Mouse (Mus musculus) brain, embryonic 14.5 days (tissue): ENCODE data around the gene Sbno2. TPM values are rescaled to one million over a fixed set of nuclear protein-coding genes. Genes with fewer than 3 reads are reported as not detected.

ENCODE experiments used
- DNase-seq: peaks from one replicate; pipeline ENCODE4 v3.0.0-alpha.2; 2011; ENCODE audit warnings: low read depth
- CTCF ChIP-seq: fragments of 200-500 bp; IDR thresholded peaks from 2 replicates; pipeline ENCODE4 v1.5.1; 2012; ENCODE audit warnings: inconsistent platforms, mild to moderate bottlenecking, moderate library complexity, borderline replicate concordance; ENCODE audit not compliant: insufficient read depth, insufficient read length; ENCODE audit errors: extremely low read depth
- POLR2A ChIP-seq: fragments of 200-500 bp; IDR thresholded peaks from 2 replicates; pipeline ENCODE4 v1.6.1; 2012; ENCODE audit warnings: mild to moderate bottlenecking, inconsistent platforms, borderline replicate concordance; ENCODE audit not compliant: poor library complexity, insufficient read depth, insufficient read length, severe bottlenecking; ENCODE audit errors: extremely low read depth
- polyA plus RNA-seq: library from polyadenylated mRNA; depleted of rRNA; stranded (reverse); fragments of >200 nt; gene quantifications from 2 replicates; pipeline ENCODE4 v1.2.3, GENCODE M21; 2012

Gene Sbno2
- polyA plus RNA-seq, 1 experiment, result 31.1 TPM

GRCm38 (mm10) chr10:80094684-80095083 is 10.7 kb downstream of the Sbno2 start:
- TF ChIP-seq POLR2A, result no peak
- TF ChIP-seq CTCF, result no peak
- no peak for DNase-seq

- TF ChIP-seq CTCF, result no peak
- TF ChIP-seq POLR2A, result no peak
- no peak for DNase-seq
Measured at GRCm38 (mm10) chr10:80094085-80094484, 11.3 kb downstream of the Sbno2 start.

DNA sequence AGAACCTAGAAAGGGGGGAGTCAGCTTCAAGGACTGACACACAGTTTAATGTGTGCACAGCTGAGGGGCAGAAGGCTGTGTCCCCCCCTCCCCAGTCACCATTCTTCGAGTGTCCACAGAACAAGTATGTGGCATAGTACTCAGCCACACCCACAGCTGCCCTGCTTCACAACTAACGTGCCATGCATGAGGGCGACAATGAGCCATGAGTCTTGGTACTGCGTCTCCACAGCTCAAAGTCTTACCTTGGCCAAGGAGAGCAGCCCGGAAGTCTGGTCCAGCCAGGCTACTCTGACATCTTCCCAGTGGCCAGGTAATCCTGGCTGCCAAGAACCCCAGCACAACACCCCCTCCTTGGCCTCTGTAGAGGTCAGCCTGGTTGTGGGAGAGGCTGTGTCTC is 12.7 kb downstream of the Sbno2 start:
- DNase-seq, result no peak
- no peak for TF ChIP-seq CTCF
- TF ChIP-seq POLR2A, result no peak

- TF ChIP-seq POLR2A (no peak), CTCF (no peak)
- no peak for DNase-seq
Measured at GRCm38 (mm10) chr10:80091527-80091926, 13.8 kb downstream of the Sbno2 start.

DNA sequence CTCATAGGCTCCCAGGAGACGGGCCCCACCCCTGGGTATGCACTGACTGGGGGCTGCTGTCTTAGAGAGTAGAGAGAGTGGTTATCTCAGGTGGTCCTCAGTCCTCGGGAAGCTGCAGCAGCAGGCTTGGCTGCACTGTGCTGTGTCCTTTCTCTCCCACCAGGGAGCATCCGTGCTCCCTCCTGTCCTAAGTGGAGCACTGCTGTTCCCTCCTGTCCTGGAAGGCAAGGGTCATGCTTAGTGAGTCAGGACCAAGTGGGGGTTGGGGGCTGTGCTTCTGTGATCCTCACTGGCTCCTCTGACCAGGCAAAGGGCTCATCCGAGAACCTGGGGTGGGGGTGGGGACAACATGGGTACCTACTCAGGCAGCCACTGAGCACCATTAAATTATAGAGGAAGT is 16.2 kb downstream of the Sbno2 start:
- TF ChIP-seq POLR2A, result no peak
- TF ChIP-seq CTCF, result no peak
- DNase-seq, result no peak

GRCm38 (mm10) chr10:80087483-80087882 is 17.9 kb downstream of the Sbno2 start:
- TF ChIP-seq POLR2A, result no peak
- TF ChIP-seq CTCF, result no peak

DNA sequence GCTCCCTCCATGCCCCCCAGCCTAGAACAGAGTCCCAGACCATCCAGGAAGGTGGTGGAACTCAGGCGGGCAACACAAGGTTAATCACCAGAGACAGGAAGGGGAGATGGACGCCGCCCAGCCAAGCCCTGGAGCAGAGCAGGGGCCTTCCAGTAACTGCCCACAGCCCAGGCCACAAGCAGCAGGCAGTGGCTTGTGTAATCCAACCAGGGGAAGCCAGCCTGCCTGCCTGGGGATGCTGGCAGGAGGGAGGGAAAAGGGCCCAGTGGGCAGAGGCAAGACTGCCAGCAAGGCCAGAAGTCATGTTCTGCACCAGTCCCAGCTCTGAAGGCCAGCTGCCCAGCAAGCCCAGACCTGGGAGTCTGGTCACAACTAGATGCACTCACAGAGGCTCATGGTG is 18.5 kb downstream of the Sbno2 start:
- DNase-seq, result no peak
- no peak for TF ChIP-seq CTCF
- no peak for TF ChIP-seq POLR2A

More at GRCm38 (mm10) chr10:80087483-80087882, 17.9 kb downstream of the Sbno2 start:
- DNase-seq, result no peak

- TF ChIP-seq CTCF (no peak), POLR2A (no peak)
- peak; percentile 32 for DNase-seq
Measured at GRCm38 (mm10) chr10:80084817-80085487, 20.4 kb downstream of the Sbno2 start.

GRCm38 (mm10) chr10:80081075-80081474 is 24.3 kb downstream of the Sbno2 start:
- DNase-seq, result no peak
- TF ChIP-seq CTCF, result no peak
- no peak for TF ChIP-seq POLR2A

GRCm38 (mm10) chr10:80080396-80081070 is 24.8 kb downstream of the Sbno2 start:
- TF ChIP-seq POLR2A (no peak), CTCF (no peak)
- DNase-seq, result no peak

DNA sequence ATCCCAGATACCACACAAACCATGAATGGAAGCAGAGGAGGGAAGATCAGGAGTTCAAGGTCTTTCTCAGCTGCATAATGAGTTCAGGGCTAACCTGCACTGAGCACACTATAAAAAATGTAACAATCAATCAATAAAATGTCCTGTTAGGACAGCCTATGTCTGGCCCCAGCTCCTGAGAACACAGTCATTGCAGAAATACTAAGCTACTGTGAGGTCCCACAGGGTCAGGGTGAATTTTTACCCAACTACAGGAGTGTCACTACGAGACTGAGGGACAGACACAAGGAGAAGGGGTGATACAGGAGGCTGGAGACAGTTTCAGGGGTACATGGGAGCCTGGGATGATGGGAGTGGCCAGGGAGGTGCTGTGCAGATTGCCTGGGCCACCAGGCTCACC is 27.0 kb downstream of the Sbno2 start:
- TF ChIP-seq POLR2A (no peak), CTCF (no peak)
- DNase-seq, result no peak

DNA sequence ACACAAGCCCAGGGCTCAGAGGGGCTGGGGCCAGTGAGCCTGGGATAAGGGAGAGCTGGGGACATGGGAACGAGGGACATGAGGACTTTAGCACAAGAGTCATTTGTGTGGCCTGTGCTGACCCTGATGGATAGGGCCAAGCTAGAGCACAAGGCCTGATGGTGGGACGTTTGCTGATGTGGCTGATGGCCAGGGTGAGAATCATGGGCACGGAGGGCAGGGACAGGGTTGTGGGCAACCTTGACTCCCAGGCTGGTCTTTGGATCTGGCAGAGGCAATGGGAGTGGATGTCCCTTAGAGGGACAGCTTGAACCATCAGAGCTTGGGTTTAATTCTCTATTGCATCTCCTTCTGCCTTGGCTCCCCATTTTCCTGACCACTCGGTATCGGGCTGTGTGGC is 28.1 kb downstream of the Sbno2 start:
- no peak for DNase-seq
- no peak for TF ChIP-seq POLR2A
- TF ChIP-seq CTCF, result no peak
